Mouse (Mus musculus): ENCODE results near the gene Mllt11. TPM values are rescaled to one million over a fixed set of nuclear protein-coding genes. Genes with fewer than 3 reads are reported as not detected.
A peak's percentile ranks its signal among the peaks of the same experiment; 100 is the strongest.

The Mllt11 gene
- polyA plus RNA-seq, 1 experiment, result 33.0 TPM

DNA sequence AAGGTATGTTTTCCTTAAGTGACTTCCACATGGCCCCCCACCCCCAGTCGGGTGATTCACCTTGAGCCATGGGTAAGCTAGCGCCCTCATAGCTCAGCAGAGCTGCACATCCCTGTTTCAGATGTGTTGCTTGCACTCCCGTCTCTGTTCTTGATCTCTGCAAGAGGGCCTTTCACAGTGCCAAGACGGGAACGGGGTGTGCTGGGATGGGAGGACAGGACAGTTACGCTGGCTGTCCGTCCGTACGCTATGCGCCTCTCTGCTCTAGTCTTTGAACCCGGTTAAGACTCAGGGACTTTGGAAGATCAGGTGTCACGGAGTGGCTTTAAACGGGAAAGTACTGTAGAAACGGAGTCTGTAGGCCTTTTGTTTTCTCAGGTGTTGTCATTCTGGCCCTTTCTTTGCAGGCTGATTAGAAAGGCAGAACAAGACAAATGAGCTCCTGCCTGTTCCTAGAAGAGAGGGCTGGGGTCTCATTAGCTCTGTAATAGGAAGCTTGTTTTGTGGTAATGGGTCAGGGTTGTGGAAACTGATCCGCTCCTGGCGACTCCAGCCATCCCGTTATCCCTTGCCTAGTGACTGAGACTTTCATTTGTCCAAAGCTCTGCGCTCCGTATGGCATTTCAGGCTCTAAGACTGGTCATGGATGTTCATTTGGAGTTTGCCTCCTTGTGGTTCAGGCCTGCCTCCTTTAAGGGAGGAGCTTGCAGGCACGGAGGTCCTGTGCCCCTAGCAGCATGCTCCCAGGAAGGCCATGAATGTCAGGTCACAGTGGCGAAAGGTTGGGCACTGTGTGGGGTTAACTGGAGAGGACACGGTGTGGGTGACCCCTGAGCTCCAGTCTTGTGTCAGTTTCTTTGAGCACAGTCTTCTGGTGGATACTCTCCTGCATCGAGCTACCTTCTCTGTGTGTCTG, 3.7 kb upstream of the Mllt11 start:
- no peak overlapping the region for H3K4me3 ChIP-seq (ENCODE audit: insufficient read depth, low read length)
- no peak overlapping the region for H3K27ac ChIP-seq (ENCODE audit: insufficient read depth, low read length)
- no peak for TF ChIP-seq CTCF (IDR thresholded peaks at IDR 0.05; ENCODE audit: borderline replicate concordance, insufficient read depth, low read length)

GRCm38 (mm10) chr3:95233303-95233980, 1.5 kb upstream of the Mllt11 start:
- Histone ChIP-seq H3K4me1 (ENCODE audit: control insufficient read depth, insufficient read depth, low read length) (peaks cover 27% of the 10 kb centered on the region), H3K27ac (ENCODE audit: insufficient read depth, low read length) (no peak overlapping the region), H3K4me3 (ENCODE audit: insufficient read depth, low read length) (no peak overlapping the region)
- TF ChIP-seq POLR2A (IDR thresholded peaks at IDR 0.05; ENCODE audit: low read depth, low read length), result no peak

More for the DNA sequence above, 3.7 kb upstream of the Mllt11 start:
- H3K4me1 ChIP-seq (ENCODE audit: control insufficient read depth, insufficient read depth, low read length), result peaks cover 27% of the 10 kb centered on the region

GRCm38 (mm10) chr3:95232771-95233170, 800 bp upstream of the Mllt11 start:
- Histone ChIP-seq H3K4me3 (ENCODE audit: insufficient read depth, low read length) (no peak overlapping the region), H3K4me1 (ENCODE audit: control insufficient read depth, insufficient read depth, low read length) (peaks cover 27% of the 10 kb centered on the region), H3K27ac (ENCODE audit: insufficient read depth, low read length) (peak overlapping the region; percentile 60)
- TF ChIP-seq CTCF (IDR thresholded peaks at IDR 0.05; ENCODE audit: borderline replicate concordance, insufficient read depth, low read length), result no peak
- TF ChIP-seq POLR2A (IDR thresholded peaks at IDR 0.05; ENCODE audit: low read depth, low read length), result no peak

DNA sequence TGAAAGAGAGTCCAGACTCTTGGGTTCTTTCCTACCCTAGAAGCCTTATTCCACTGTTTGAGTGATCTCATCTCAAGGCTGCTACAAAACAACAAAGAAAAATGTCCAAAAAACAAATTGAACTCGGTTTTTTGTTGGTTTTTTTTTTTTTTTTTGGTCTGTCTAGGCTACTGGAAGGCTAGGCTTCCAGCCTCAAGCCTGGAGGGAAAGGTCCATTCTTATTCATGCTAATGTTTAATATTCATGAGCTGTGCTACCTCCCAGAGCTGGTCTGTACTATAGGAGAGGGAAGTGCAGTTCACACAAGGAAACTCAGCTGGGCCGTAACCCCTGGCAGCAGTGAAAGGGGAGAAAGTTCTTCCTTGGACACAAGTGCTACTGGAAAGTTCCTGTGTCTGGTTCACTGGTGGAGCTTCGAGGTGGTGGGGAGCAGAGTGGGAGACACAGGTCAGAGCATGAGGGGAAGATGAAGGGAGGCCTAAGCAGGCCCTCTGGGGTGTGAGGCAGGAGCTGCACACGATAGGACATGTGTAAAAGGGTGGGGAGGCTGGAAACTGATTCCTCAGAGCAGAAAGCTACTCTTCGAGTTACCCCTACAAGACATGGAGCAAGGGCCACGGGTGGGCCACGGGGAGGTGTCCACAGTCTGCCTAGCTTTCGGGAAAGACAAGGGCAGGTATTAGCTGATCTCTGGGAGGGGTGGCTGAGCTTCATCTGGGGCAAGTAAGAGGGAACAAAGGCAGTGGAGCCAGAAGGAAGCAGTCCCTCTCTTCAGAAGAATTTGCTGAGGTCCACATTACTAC, 1.3 kb downstream of the Mllt11 start:
- TF ChIP-seq POLR2A (IDR thresholded peaks at IDR 0.05; ENCODE audit: low read depth, low read length) (no peak), CTCF (IDR thresholded peaks at IDR 0.05; ENCODE audit: borderline replicate concordance, insufficient read depth, low read length) (no peak)
- H3K27ac ChIP-seq (ENCODE audit: insufficient read depth, low read length), result peak overlapping the region; percentile 81; the same call in 1 of the 2 replicates
- peak overlapping the region; percentile 96 for H3K4me3 ChIP-seq (ENCODE audit: insufficient read depth, low read length)
- peaks cover 21% of the 10 kb centered on the region for H3K4me1 ChIP-seq (ENCODE audit: control insufficient read depth, insufficient read depth, low read length)

GRCm38 (mm10) chr3:95229781-95230494, 2.0 kb downstream of the Mllt11 start:
- Histone ChIP-seq H3K27ac (ENCODE audit: insufficient read depth, low read length) (peak overlapping the region; percentile 81), H3K4me3 (ENCODE audit: insufficient read depth, low read length) (peak overlapping the region; percentile 96), H3K4me1 (ENCODE audit: control insufficient read depth, insufficient read depth, low read length) (peaks cover 21% of the 10 kb centered on the region)
- TF ChIP-seq POLR2A (IDR thresholded peaks at IDR 0.05; ENCODE audit: low read depth, low read length) (peak; percentile 73), CTCF (IDR thresholded peaks at IDR 0.05; ENCODE audit: borderline replicate concordance, insufficient read depth, low read length) (no peak)

GRCm38 (mm10) chr3:95228894-95229780, 2.8 kb downstream of the Mllt11 start:
- Histone ChIP-seq H3K4me3 (ENCODE audit: insufficient read depth, low read length) (peak overlapping the region; percentile 96), H3K27ac (ENCODE audit: insufficient read depth, low read length) (peak overlapping the region; percentile 77), H3K4me1 (ENCODE audit: control insufficient read depth, insufficient read depth, low read length) (peaks cover 22% of the 10 kb centered on the region)
- TF ChIP-seq CTCF (IDR thresholded peaks at IDR 0.05; ENCODE audit: borderline replicate concordance, insufficient read depth, low read length) (no peak), POLR2A (IDR thresholded peaks at IDR 0.05; ENCODE audit: low read depth, low read length) (no peak; the same call in 1 of the 2 replicates)

GRCm38 (mm10) chr3:95228148-95228893, 3.6 kb downstream of the Mllt11 start, which contains the start of gene Cdc42se1:
TSS of gene Cdc42se1 (plus strand) at chr3:95228732.
- H3K4me3 ChIP-seq (ENCODE audit: insufficient read depth, low read length), result peak within 1 kb of the TSS; percentile 96
- peaks cover 23% of the 10 kb centered on the region for H3K4me1 ChIP-seq (ENCODE audit: control insufficient read depth, insufficient read depth, low read length)
- TF ChIP-seq POLR2A (IDR thresholded peaks at IDR 0.05; ENCODE audit: low read depth, low read length) (peak; percentile 89), CTCF (IDR thresholded peaks at IDR 0.05; ENCODE audit: borderline replicate concordance, insufficient read depth, low read length) (no peak)
- peak within 1 kb of the TSS; percentile 98 for H3K27ac ChIP-seq (ENCODE audit: insufficient read depth, low read length)

GRCm38 (mm10) chr3:95227214-95227613, 4.8 kb downstream of the Mllt11 start:
- TF ChIP-seq POLR2A (IDR thresholded peaks at IDR 0.05; ENCODE audit: low read depth, low read length) (peak; percentile 38), CTCF (IDR thresholded peaks at IDR 0.05; ENCODE audit: borderline replicate concordance, insufficient read depth, low read length) (no peak)
- H3K4me3 ChIP-seq (ENCODE audit: insufficient read depth, low read length), result peak overlapping the region; percentile 68
- peaks cover 19% of the 10 kb centered on the region for H3K4me1 ChIP-seq (ENCODE audit: control insufficient read depth, insufficient read depth, low read length)
- H3K27ac ChIP-seq (ENCODE audit: insufficient read depth, low read length), result peak overlapping the region; percentile 16
